Mouse (Mus musculus): ENCODE data around the gene Fbxw21. TPM values are rescaled to one million over a fixed set of nuclear protein-coding genes. Genes with fewer than 3 reads are reported as not detected.
"Not testable (repeated sequence)": the region's sequence is repeated elsewhere in the genome, so short reads cannot be mapped to it uniquely, and the experiment has no call there.

Gene Fbxw21
- not detected in 2 replicates for polyA plus RNA-seq (2012; rRNA removed)

DNA sequence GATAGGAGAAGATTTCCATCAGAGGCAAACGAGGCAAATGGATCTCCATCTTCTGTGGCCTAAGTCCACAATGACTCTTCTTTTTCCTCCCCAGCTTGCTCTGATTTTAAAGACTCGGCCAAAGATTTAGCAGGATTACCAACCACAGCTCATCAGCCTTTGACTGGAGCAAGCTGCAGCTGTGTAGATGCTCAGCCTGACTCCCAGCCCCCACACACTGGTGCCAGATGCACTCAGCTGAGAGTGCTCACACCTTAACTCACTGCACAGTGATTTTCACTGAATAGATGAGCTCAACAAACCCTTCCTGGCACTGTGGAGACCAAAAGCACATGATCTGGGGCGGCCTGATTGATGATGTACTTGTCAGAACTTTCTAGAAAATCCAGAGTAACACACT lies at the start of gene Fbxw21:
Gene Fbxw21 (minus strand): TSS at position 101 of the 400 bp plus-strand sequence.
- no peak within 1 kb of the TSS for H3K4me3 ChIP-seq (replicated peaks; ENCODE audit: extremely low read depth, low read depth, low read length)
- TF ChIP-seq POLR2A (IDR thresholded peaks at IDR 0.05; ENCODE audit: borderline replicate concordance, extremely low read depth, low read depth, low read length) (no peak), CTCF (IDR thresholded peaks at IDR 0.05; ENCODE audit: insufficient read depth, low read length) (no peak)
- 70% methylated on average over 3 of the region's 3 CpGs for WGBS
- DNase-seq, result no peak
- H3K4me1 ChIP-seq (ENCODE audit: control insufficient read depth, insufficient read depth, low read length), result no peaks in the 10 kb centered on the region

DNA sequence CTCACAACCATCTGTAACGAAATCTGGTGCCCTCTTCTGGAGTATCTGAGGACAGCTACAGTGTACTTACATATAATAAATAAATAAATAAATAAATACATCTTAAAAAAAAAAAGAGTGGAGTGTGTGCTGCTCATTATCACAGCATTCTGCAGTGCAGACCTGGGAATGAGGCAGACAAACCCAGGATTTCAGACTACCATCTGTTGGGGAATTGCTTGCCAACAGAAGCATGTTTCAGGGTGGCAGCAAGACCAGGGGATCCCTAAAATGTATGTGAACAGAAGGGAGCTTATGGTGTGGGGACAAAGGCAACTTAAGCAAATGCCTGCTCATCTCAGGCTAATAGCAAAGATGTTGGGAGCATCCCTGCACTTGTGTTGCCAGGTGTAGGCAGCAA lies 39.5 kb upstream of the Fbxw21 start:
- not testable (repeated sequence) for DNase-seq; H3K4me1 ChIP-seq (ENCODE audit: control insufficient read depth, insufficient read depth, low read length); H3K4me3 ChIP-seq (replicated peaks; ENCODE audit: extremely low read depth, low read depth, low read length)
- WGBS, result 42% methylated on average over 1 of the region's 1 CpGs

DNA sequence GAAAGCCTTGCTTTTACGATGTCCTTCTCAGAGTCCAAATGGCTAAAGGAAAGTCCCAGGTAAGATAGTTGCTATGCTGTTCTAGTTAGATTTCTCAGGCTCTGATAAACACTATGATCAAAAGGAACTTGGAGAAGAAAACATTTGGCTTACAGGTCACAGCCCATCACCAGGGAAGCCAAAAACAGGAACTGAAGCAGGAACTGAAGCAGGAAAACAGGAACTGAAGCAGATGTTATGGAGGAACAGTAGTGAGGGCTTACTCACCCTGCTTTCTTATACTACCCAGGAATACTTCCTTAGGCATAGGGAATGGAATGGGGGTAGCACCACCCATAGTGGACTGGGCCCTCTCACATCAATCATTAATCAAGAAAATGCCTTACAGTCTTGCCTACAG lies 38.5 kb upstream of the Fbxw21 start:
- no peak for TF ChIP-seq CTCF (IDR thresholded peaks at IDR 0.05; ENCODE audit: insufficient read depth, low read length)
- TF ChIP-seq POLR2A (IDR thresholded peaks at IDR 0.05; ENCODE audit: borderline replicate concordance, extremely low read depth, low read depth, low read length), result no peak
- WGBS, result 92% methylated on average over 1 of the region's 1 CpGs
- no peak overlapping the region for H3K4me3 ChIP-seq (replicated peaks; ENCODE audit: extremely low read depth, low read depth, low read length)
- no peak for DNase-seq
- no peaks in the 10 kb centered on the region for H3K4me1 ChIP-seq (ENCODE audit: control insufficient read depth, insufficient read depth, low read length)

DNA sequence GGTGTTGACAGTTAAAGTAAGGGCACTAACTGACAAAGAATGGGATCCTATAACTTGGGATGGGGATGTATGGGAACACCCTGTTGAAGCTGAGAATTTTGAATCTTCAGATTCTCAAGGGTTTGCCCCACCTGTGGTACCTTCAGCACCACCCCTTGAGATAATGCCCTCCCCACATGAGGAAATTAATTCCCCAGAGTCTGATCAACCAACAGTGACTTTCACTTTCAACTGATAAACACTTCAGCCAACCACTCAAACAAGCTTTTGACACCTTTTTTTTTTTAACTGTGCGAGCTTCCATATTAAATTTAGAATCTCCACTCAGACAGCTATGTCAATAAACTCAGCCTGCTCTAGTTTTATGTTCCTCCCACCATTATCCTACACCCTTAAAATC lies 37.5 kb upstream of the Fbxw21 start:
- no peaks in the 10 kb centered on the region for H3K4me1 ChIP-seq (ENCODE audit: control insufficient read depth, insufficient read depth, low read length)
- H3K4me3 ChIP-seq (replicated peaks; ENCODE audit: extremely low read depth, low read depth, low read length), result no peak overlapping the region
- 30% methylated on average over 1 of the region's 1 CpGs for WGBS
- TF ChIP-seq POLR2A (IDR thresholded peaks at IDR 0.05; ENCODE audit: borderline replicate concordance, extremely low read depth, low read depth, low read length) (no peak), CTCF (IDR thresholded peaks at IDR 0.05; ENCODE audit: insufficient read depth, low read length) (no peak)
- DNase-seq, result no peak

DNA sequence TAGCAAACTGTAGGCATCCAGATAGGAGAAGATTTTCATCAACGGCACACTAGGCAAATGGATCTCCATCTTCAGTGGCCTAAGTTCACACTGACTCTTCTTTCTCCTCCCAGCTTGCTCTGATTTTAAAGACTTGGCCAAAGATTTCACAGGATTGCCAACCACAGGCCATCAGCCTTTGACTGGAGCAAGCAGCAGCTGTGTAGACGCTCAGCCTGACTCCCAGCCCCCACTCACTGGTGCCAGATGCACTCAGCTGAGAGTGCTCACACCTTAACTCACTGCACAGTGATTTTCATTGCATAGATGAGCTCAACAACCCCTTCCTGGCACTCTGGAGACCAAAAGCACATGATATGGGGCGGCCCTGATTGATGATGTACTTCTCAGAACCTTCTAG lies 34.0 kb upstream of the Fbxw21 start, which contains the start of gene Fbxw13:
Gene Fbxw13 (minus strand): TSS at position 101 of the 400 bp plus-strand sequence.
- 65% methylated on average over 3 of the region's 3 CpGs for WGBS
- H3K4me3 ChIP-seq (replicated peaks; ENCODE audit: extremely low read depth, low read depth, low read length); DNase-seq; H3K4me1 ChIP-seq (ENCODE audit: control insufficient read depth, insufficient read depth, low read length): not testable (repeated sequence)

DNA sequence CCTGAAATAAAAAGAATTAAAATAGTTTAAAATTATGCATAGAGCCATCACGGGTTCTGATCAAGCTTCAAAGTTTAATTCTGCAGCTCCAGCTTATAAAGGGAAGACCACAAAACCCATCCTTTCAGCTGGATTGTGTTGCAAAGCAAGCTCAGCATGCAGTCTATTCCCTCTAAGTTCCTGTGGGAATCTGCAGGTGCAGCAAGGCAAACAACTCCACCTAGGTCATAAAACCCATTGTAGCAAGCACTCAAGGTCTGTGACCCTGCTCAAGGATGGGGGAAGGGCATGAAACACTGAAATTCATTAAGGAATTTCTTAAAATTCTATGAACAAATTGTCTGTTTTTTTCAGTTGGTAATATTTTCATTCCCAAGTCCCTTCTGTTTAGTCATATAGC lies 15.4 kb upstream of the Fbxw21 start:
- no peaks in the 10 kb centered on the region for H3K4me1 ChIP-seq (ENCODE audit: control insufficient read depth, insufficient read depth, low read length)
- no peak for TF ChIP-seq CTCF (IDR thresholded peaks at IDR 0.05; ENCODE audit: insufficient read depth, low read length)
- TF ChIP-seq POLR2A (IDR thresholded peaks at IDR 0.05; ENCODE audit: borderline replicate concordance, extremely low read depth, low read depth, low read length), result no peak
- WGBS, result 85% methylated on average over 1 of the region's 1 CpGs
- H3K4me3 ChIP-seq (replicated peaks; ENCODE audit: extremely low read depth, low read depth, low read length), result no peak overlapping the region
- no peak for DNase-seq

DNA sequence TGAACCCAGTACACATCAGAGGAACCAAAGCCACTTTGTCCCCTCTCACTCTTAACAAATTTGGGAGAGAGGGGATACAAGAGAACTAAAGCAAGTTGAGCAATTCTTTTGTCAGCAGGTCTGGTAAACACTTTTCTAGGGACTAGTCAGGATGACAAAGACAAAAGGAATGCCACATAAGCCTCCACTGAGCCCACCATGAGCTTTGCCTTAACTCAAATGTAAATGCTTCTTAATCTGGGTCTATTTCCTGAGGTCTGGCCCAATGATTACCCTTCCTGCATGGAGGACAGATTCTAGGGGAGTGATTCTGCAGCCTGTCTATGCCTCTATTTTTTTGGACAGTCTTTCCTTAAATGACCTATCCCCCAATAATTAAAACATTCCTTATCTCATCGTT lies 14.5 kb upstream of the Fbxw21 start:
- Histone ChIP-seq H3K4me3 (replicated peaks; ENCODE audit: extremely low read depth, low read depth, low read length) (no peak overlapping the region), H3K4me1 (ENCODE audit: control insufficient read depth, insufficient read depth, low read length) (no peaks in the 10 kb centered on the region)
- WGBS, result 81% methylated on average over 1 of the region's 1 CpGs
- TF ChIP-seq CTCF (IDR thresholded peaks at IDR 0.05; ENCODE audit: insufficient read depth, low read length), result no peak
- TF ChIP-seq POLR2A (IDR thresholded peaks at IDR 0.05; ENCODE audit: borderline replicate concordance, extremely low read depth, low read depth, low read length), result no peak
- DNase-seq, result no peak

DNA sequence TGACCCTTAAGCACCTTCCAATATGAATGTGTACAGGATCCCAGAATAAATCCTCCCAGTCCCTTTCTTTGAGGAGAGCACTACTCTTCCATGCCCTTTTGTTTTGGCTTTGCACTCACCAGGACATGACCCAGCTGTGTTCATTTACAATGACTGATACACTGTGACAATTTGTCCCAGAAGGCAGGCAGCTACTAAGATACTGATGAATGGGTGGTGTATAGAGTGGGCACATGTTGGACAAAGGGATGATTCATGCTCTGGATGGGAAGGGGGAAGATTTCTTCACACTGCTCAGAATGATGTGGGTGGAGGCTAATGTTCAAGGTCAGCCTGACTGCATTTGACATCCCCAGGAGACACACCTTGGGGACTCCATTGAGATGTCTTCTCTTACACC lies 5.5 kb upstream of the Fbxw21 start:
- TF ChIP-seq POLR2A (IDR thresholded peaks at IDR 0.05; ENCODE audit: borderline replicate concordance, extremely low read depth, low read depth, low read length) (no peak), CTCF (IDR thresholded peaks at IDR 0.05; ENCODE audit: insufficient read depth, low read length) (no peak)
- H3K4me3 ChIP-seq (replicated peaks; ENCODE audit: extremely low read depth, low read depth, low read length), result no peak overlapping the region
- no peak for DNase-seq
- H3K4me1 ChIP-seq (ENCODE audit: control insufficient read depth, insufficient read depth, low read length), result no peaks in the 10 kb centered on the region

DNA sequence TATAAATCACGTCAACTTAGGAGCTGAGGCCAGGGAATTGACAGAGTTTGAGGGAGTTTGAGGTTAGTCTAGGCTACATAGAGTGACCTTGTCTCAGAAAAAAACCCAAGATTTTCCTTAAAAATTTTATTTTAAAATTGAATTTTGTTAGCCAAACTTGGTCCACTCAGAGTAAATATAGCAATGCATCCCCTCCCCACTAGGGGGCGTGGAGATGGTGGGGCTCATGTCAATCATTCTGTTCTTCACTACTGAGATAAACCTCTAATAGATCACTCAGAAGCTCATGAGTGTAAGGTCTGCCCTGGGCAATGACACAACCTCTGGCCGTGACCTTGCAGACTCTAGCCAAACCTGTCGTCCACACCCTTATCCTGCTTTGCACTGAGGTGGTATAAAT lies 21.4 kb downstream of the Fbxw21 start:
- H3K4me1 ChIP-seq (ENCODE audit: control insufficient read depth, insufficient read depth, low read length); DNase-seq; H3K4me3 ChIP-seq (replicated peaks; ENCODE audit: extremely low read depth, low read depth, low read length): not testable (repeated sequence)
- 64% methylated on average over 4 of the region's 4 CpGs for WGBS

DNA sequence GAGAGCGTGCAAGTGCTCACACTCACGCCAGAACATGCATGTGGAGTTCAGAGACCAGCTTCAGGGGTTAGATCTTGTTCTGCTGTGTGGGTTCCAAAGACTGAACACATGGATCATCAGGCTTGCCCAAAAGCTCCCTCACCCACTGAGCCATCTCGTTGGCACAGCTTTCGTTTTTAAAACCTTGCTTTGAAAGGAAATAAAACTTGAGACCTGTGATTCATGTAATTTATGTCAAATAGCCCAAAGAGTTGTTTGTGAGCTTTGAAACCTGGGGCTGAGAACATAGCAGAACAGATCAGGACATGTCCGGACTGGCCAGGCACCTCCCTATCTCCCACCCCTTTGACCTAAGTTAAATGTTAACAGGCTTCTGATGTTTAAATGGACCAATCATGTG lies 31.8 kb downstream of the Fbxw21 start:
- DNase-seq, result no peak
- H3K4me3 ChIP-seq (replicated peaks; ENCODE audit: extremely low read depth, low read depth, low read length), result no peak overlapping the region
- 84% methylated on average over 5 of the region's 5 CpGs for WGBS
- no peaks in the 10 kb centered on the region for H3K4me1 ChIP-seq (ENCODE audit: control insufficient read depth, insufficient read depth, low read length)
- TF ChIP-seq POLR2A (IDR thresholded peaks at IDR 0.05; ENCODE audit: borderline replicate concordance, extremely low read depth, low read depth, low read length), result no peak
- TF ChIP-seq CTCF (IDR thresholded peaks at IDR 0.05; ENCODE audit: insufficient read depth, low read length), result no peak

DNA sequence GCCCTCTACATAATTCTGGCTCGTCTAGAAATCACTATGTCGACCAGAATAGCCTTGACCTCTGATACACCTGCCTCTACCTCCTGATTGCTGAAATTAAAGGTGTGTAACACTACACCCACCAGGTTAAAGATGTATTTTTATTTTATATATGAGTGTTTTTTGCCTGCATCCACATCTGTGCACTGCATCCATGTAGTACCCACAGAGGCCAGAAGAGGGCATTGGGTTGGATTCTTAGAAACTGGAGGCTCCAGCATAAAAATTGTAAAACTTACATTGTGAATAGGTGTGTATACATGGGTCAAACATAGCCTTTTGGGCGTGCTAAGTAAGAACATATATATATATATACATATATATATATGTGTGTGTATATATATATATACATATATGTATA lies 33.6 kb downstream of the Fbxw21 start:
- no peaks in the 10 kb centered on the region for H3K4me1 ChIP-seq (ENCODE audit: control insufficient read depth, insufficient read depth, low read length)
- H3K4me3 ChIP-seq (replicated peaks; ENCODE audit: extremely low read depth, low read depth, low read length), result no peak overlapping the region
- no peak for TF ChIP-seq POLR2A (IDR thresholded peaks at IDR 0.05; ENCODE audit: borderline replicate concordance, extremely low read depth, low read depth, low read length)
- no peak; the same call in 1 of the 2 replicates for TF ChIP-seq CTCF (IDR thresholded peaks at IDR 0.05; ENCODE audit: insufficient read depth, low read length)
- no peak for DNase-seq
- 40% methylated on average over 3 of the region's 3 CpGs for whole genome bisulfite sequencing
